Mouse (Mus musculus) spleen, postnatal 4 days (tissue): Measurements from ENCODE around the gene Klf16.

ENCODE experiments used
- DNase-seq, 2 experiments: peaks; one replicate each; pipeline ENCODE4 v3.0.0; 2022; ENCODE audit warnings: low spot score in 2 of 2

The Klf16 gene

GRCm38 (mm10) chr10:80575925-80576324 lies 1.2 kb downstream of the Klf16 start:
- peak in 1 of 2 experiments; percentile 70 for DNase-seq

DNA sequence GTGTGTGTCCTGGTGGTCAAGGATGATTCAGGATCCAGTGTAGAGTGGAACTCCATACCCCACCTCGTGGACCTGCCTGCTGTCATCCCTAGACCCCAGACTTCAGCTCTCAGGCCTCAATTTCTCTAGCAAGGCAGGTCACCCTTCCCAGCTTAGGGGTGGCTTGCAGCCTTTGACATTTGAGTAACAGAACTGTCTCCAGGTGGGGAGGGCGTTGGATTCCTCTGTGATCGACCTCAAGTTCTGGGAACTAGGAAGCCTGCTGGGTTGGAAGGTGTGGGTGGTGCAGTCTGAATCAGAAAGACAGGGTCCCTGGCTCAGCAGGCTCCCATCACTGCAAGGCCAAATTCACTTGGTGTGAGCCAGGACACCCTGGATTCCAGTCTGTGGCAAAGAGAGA lies 2.2 kb downstream of the Klf16 start:
- no peak for DNase-seq

DNA sequence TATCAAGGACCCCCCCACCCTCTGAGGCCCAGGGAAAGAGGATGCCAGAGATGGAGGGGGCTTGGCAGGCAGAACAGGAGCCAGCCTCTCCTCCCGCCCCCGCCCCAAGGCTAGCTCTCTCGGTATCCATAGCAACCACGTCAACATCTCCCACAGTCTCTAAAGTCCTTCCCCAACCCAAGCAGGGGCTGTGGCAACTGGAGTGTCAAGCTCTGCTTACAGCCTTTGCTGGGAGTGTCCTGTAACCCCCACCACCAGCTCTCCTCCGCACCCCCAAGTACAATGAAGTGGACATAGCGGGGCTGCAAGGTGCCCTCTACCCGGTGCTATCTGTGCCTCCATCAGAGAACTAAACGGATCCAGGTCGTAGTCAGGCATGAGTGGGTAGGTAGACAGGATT lies 3.2 kb downstream of the Klf16 start:
- no peak for DNase-seq

DNA sequence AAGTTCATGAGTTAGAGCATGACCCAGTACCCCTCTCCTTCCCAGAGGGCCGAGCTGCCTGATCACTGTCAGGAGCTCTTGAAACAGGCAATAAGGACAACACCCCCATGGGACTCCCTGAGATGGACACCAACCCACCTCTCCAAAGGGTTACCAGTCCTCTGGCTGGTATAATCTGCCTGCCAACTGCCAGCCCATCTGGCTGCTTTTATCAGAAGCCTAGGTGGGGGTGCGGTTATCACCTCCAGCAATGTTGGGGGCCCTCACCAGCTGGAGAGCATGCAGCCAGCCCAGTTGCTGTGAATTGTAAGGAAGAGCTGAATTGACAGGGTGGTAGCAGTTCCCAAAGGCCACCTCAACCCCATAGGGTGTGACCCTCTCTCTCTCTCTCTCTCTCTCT lies 4.6 kb downstream of the Klf16 start:
- peak; percentile 78 to 81 for DNase-seq

- peak; percentile 69 to 78 for DNase-seq
These were observed 6.0 kb downstream of the Klf16 start for GRCm38 (mm10) chr10:80570871-80571836.

GRCm38 (mm10) chr10:80570419-80570818 lies 6.7 kb downstream of the Klf16 start:
- peak; percentile 39 to 72 for DNase-seq

DNA sequence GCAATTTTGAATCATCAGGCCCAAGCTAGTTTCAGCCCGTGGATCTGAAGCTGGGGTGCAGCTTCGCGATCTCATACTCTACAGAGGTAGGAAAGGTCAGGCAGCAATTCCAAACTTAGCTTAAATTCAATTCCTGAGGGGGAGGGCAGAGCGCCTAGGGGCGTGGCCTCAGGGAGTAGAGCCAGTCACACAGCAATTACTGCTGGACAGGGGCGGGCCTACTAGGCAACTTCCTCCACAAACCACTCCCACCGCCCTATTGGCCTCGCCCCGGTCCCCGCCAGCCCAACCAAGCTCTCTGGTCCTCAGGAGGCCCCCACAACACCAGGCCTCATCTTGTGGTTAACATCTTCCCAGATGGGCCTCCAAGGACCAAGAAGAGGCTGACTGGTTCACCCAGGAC lies 7.5 kb downstream of the Klf16 start:
- peak; percentile 92 to 93 for DNase-seq

- peak; percentile 32 to 73 for DNase-seq
These were observed 8.2 kb downstream of the Klf16 start for GRCm38 (mm10) chr10:80568876-80569275.

- DNase-seq: peak; percentile 91 to 98
These were observed 10.6 kb downstream of the Klf16 start for GRCm38 (mm10) chr10:80566375-80567092.

GRCm38 (mm10) chr10:80561116-80561944 lies 15.8 kb downstream of the Klf16 start, which contains the start of gene Rexo1:
Gene Rexo1, minus strand, starts transcription at chr10:80561560.
- peak; percentile 94 to 97 for DNase-seq

- no peak for DNase-seq
These were observed 16.5 kb downstream of the Klf16 start for GRCm38 (mm10) chr10:80560621-80561020.

DNA sequence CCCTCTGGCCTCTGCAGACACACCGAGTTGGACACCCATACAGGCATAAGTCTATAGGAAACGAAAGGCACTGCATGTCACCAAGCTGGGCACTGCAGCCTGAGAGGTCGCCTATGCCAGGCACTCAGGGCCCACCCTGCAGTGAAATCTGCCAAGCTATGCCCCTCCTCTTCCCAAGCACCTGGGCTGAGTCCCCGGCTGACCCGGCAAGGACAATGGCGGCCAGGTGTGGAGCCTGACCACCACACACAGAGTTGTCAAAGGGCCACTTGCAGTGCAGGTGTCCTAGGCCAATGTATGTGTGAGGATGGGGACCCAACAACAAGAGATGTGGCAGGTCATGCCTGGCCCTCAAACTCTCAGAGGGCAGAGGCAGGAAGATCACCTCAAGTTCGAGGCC lies 17.7 kb downstream of the Klf16 start:
- no peak for DNase-seq

- DNase-seq: peak; percentile 86 to 97
These were observed 19.7 kb downstream of the Klf16 start for GRCm38 (mm10) chr10:80557346-80557965.

DNA sequence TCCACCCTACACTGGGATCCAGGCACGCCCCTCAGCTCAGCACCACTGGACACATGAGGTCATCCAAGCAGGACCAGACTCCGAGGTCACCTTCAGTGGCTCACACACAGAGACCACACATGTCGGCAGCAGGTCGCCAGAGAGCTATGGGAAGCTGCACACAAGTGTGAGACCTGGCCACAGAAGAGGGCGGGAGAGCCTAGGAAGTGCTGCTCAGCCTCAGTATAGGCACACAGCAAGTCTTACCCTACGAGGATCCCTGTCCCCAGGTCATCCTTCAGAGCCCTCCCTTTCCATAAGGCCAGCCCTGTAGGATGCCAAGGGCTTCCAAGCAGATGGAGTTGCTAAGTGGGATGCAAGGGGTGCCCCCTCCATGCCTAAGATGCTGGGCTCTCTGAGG lies 23.1 kb downstream of the Klf16 start:
- no peak for DNase-seq

DNA sequence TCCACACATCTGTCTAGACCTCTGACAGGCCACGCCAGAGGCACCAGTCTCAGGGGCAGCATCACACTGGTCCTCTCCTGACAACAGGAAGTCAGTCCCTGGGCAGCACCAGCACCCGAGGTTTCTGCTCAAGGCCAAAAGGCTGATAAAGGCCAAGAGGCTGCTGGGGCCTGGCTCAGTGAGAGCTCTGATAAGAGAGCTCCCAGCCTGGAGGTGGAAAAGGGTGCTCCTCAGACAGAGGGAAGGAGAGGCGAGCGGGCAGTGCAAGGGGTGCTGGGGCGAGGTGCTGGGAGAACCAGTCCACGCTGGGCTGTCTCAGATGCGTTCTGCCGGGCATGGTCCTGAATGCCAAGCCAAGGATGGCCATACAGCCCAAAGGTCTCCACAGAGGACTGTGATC lies 23.5 kb downstream of the Klf16 start:
- DNase-seq: peak; percentile 78 to 84

- no peak for DNase-seq
These were observed 24.8 kb downstream of the Klf16 start for GRCm38 (mm10) chr10:80552364-80552763.

DNA sequence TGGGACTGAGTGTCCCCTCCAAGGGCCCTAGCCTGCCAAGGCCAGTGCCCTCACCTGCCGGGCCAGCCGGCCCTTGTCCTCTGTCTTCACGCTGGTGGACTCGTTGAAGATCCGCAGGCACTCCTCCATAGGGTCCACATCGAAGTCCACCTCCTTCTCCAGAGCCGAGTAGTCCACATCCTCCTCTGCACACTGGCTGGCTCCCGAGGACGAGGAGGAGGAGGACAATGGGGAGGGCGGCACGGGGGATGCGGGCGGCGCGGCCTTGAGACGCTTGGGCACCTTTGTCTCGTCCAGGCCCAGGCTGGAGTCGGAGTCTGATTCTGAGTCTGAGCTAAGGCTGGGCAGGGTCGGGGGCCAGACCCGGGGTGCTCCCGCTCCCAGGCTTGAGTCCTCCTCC lies 27.8 kb downstream of the Klf16 start:
- no peak for DNase-seq

DNA sequence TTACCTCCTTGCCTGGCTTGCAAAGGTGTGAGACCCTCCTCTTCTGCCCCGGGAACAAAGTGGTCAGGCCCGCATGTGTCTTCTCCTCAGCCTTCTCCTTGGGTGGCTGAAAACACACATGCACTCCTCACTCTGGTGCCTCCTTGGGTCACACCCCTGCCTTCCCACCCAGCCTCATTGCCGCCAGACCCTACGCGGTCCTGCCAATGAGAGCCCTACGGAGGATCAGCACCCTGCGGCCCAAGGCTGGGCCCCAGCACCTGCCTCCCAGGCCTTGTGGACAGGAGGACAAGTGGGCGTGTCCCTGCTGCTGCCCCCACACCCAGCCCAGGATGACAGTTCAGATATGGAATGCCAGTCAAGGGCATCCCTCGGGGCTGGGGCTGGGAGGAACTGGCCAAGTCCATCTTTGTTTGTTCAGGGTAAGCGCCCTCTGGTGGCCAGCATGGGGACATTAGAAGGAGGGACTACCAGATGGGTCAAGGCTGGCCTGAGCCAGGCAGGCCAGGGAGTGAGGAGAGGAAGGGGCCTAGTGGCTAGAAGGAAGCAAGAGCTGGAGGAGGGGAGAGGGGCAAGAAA lies 28.6 kb downstream of the Klf16 start:
- DNase-seq: peak; percentile 73 to 90

DNA sequence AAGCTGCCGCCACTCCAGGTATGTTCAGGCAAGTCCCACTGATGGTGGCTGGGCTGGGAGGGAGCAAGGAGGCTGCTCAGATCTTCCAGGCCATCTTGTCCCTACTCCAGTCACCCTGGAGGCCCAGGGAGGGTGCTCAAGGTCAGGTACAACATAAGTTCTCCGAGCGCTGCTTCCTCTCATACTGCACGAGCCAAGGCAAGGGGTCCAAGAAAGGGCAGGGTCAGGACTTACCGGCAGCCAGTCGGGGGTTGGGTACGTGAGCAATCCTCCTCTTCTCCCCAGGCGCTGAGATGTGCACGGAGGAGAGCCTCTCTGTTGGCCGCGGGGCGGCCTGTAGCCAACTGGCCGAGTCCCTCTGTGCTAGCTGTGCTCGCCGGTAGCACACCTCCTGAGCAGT lies 29.6 kb downstream of the Klf16 start:
- DNase-seq: no peak

DNA sequence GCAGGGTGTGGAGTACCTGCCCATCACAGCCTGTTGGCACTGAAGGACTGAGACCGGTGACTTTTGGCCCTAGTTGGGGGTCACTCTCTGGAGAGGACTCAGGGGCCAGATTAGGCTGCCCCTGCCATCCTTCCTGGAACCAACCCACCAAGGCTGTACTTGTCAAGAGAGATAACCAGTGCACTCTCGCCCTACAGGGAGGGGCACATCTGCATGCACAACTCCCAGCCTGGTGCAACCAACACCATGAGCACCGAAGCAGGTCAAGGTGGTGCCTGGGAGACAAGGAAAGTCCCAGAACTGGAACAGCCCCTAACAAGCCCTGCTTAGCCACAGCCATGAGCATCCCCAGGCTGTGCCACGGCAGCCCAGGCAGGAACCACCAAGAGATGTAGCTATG lies 30.2 kb downstream of the Klf16 start:
- no peak for DNase-seq

DNA sequence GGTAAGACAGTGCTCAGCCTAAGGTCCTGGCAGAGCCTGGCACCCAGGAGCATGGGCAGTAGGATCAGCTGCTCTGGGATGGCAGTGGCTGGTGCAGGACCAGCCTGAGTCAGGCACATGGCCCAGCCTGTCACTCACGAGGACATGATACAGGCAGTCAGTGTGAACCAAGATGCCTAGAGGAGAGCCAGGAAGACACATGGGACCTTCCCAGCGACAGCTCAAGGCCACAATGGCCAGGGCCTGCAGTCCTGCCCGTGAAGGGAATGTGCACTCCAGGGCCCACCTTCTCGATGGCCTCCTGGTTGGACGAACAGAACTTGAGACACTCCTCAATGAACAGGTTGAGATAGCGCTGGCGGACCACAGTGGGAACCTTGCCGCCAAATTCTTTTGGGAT lies 31.5 kb downstream of the Klf16 start:
- no peak for DNase-seq
